Mouse (Mus musculus): Measurements from ENCODE around the gene Bhlha9. TPM values are rescaled to one million over a fixed set of nuclear protein-coding genes. Genes with fewer than 3 reads are reported as not detected.

The Bhlha9 gene
- 0.11 TPM in 1 of 2 replicates, not detected in the other for polyA plus RNA-seq (2012; rRNA removed)

DNA sequence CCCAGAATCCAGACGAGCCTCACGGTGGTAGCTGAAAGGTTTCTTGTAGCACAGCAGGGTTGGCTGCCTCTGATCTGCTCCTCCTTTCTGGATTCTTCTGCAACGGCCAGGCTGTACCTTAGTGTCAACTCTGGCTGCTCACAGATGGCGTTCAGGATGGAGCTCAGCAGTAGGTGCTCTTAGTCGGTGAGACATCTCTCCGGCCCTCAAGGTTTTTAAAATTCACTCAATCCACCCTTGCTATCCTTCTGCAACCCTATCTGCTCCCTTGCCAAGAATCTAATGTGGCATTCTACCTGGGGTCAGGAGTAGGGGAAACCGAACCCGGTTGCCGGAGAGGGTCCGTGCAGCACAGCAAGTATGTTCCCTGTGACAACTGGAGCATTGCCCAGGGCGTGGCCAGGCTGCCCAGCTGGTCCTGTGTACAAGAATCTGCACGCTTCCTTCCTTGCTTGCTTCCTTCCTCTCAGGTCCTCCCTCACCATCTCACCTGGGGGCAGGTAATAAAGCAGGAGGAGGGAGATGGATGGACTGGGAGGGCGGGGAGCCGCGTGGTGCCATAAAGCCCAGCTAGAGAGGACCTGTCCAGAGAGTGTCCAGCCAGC is at the start of gene Bhlha9:
TSS of gene Bhlha9 (plus strand) at position 600 of the 605 bp plus-strand sequence.

DNA sequence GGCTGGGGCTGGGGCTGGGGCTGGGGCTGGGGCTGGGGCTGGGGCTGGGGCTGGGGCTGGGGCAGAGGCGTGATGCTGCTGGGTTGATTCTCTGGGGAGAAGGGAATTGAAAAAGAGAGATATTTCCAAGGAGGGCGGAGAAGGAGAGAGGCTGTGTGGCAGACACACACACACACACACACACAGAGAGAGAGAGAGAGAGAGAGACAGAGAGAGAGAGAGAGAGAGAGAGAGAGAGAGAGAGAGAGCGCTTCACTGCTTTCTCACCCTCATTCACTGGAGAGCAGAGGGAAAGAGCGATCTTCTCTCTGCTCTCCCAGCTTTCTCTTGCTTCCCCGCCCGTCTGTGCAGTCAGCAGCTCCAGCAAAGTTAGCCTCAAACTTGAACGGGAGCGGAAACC is 7.2 kb downstream of the Bhlha9 start, which contains the start of gene Trarg1:
TSS of gene Trarg1 (plus strand) at position 301 of the 400 bp plus-strand sequence.

Other genes with a start within 250 kb of the Bhlha9 start
- 25.0 and 29.7 TPM in 2 replicates for gene Abr, start 50.2 kb upstream of the Bhlha9 start, polyA plus RNA-seq (2012; rRNA removed)
- 0.64 and 0.80 TPM in 2 replicates for gene Trarg1, start 7.3 kb downstream of the Bhlha9 start, polyA plus RNA-seq (2012; rRNA removed)
- 4.6 and 5.7 TPM in 2 replicates for gene Gosr1, start 91.1 kb downstream of the Bhlha9 start, polyA plus RNA-seq (2012; rRNA removed)
- 18.0 and 21.8 TPM in 2 replicates for gene Cpd, start 174.5 kb downstream of the Bhlha9 start, polyA plus RNA-seq (2012; rRNA removed)
- gene Tmigd1, start 229.7 kb downstream of the Bhlha9 start, polyA plus RNA-seq (2012; rRNA removed) = 0.11 TPM in 1 of 2 replicates, not detected in the other

All from stomach, adult 2 months (tissue).